In genomic region chr8:111312758-111313162, GRCm38 (mm10) we compare ENCODE assay signal across 10 mouse cellular contexts. TPM values are rescaled to one million over a fixed set of nuclear protein-coding genes. Genes with fewer than 3 reads are reported as not detected.
DNase-seq lines count a peak whose midpoint lies in the region; ATAC-seq and TF ChIP-seq lines count a peak whose summit lies in the region.
"Had no signal": no experiment of that assay in that cellular context is flagged by ENCODE, and none has a peak within 500 bp of the region (broad histone marks: within the 10 kb centered on the region; RNA-seq: fewer than 3 reads in every experiment).

No protein-coding gene starts in this region.

- DNase-seq in lung, embryonic 14.5 days = peak; percentile 11
- DNase-seq in lung, adult 2 months = no peak
- DNase-seq in R1 (ENCODE audit: low read depth, low spot score) = peak; percentile 68
- DNase-seq in splenic B cell, adult 2 months (ENCODE audit: low read depth, low spot score) = peak; percentile 24
- DNase-seq: thymus, adult 18-20 months had no signal

- no peak overlapping the region for H3K4me3 ChIP-seq in lung, embryonic 14.5 days (ENCODE audit: low read depth, low read length)
- H3K4me3 ChIP-seq in lung, adult 2 months (replicated peaks; ENCODE audit: extremely low read depth, low read depth, low read length) = no peak overlapping the region
- H3K4me3 ChIP-seq in forebrain, embryonic 12.5 days (replicated peaks) = no peak overlapping the region
- H3K4me3 ChIP-seq: heart, embryonic 15.5 days; megakaryocyte, embryonic 14.5 days had no signal

- H3K27me3 ChIP-seq in lung, embryonic 14.5 days (ENCODE audit: insufficient read depth, low read length) = no peaks in the 10 kb centered on the region
- no peaks in the 10 kb centered on the region for H3K27me3 ChIP-seq in splenic B cell, adult 2 months (ENCODE audit: control insufficient read depth, insufficient read depth, low read length, poor library complexity, severe bottlenecking)
- H3K27me3 ChIP-seq in forebrain, embryonic 12.5 days = no peaks in the 10 kb centered on the region
- H3K27me3 ChIP-seq: heart, embryonic 15.5 days; megakaryocyte, embryonic 14.5 days had no signal

- no peak overlapping the region for H3K27ac ChIP-seq in lung, embryonic 14.5 days (ENCODE audit: low read depth)
- no peak overlapping the region for H3K27ac ChIP-seq in forebrain, embryonic 12.5 days
- H3K27ac ChIP-seq: heart, embryonic 15.5 days had no signal

- no peak for TF ChIP-seq POLR2A in lung, adult 2 months (IDR thresholded peaks at IDR 0.05; ENCODE audit: borderline replicate concordance, extremely low read depth, low read depth, low read length)

- no peaks in the 10 kb centered on the region for H3K9me3 ChIP-seq in lung, embryonic 14.5 days (ENCODE audit: low read depth, low read length)
- no peaks in the 10 kb centered on the region for H3K9me3 ChIP-seq in forebrain, embryonic 12.5 days
- H3K9me3 ChIP-seq: heart, embryonic 15.5 days; megakaryocyte, embryonic 14.5 days had no signal

- WGBS in lung, embryonic 14.5 days = 74% methylated on average over 3 of the region's 3 CpGs
- WGBS in lung, adult 2 months = 66% methylated on average over 3 of the region's 3 CpGs
- WGBS in forebrain, embryonic 12.5 days = 78% methylated on average over 3 of the region's 3 CpGs

- ATAC-seq in lung, embryonic 14.5 days (ENCODE audit: insufficient read depth) = no peak
- peak; percentile 76 for ATAC-seq in granulocyte monocyte progenitor cell, adult 5-6 weeks (replicated peaks; ENCODE audit: poor library complexity, severe bottlenecking)
- no peak for ATAC-seq in monocyte, adult 5-6 weeks (replicated peaks; ENCODE audit: insufficient number of reproducible peaks, low FRiP score, low TSS enrichment, poor library complexity, severe bottlenecking)
- ATAC-seq in forebrain, embryonic 12.5 days (ENCODE audit: low FRiP score) = no peak

- no peaks in the 10 kb centered on the region for H3K4me1 ChIP-seq in lung, embryonic 14.5 days (ENCODE audit: insufficient read depth)
- H3K4me1 ChIP-seq in lung, adult 2 months (ENCODE audit: control insufficient read depth, insufficient read depth, low read length) = no peaks in the 10 kb centered on the region
- H3K4me1 ChIP-seq in forebrain, embryonic 12.5 days = no peaks in the 10 kb centered on the region
- H3K4me1 ChIP-seq: heart, embryonic 15.5 days had no signal

- H3K9ac ChIP-seq in lung, embryonic 14.5 days = no peak overlapping the region
- H3K9ac ChIP-seq in forebrain, embryonic 12.5 days = no peak overlapping the region
- H3K9ac ChIP-seq: heart, embryonic 15.5 days had no signal

- TF ChIP-seq CTCF in lung, embryonic 14.5 days (IDR thresholded peaks at IDR 0.05; ENCODE audit: low read depth) = peak; percentile 32; the same call in 1 of the 2 replicates
- no peak for TF ChIP-seq CTCF in lung, adult 2 months (IDR thresholded peaks at IDR 0.05; ENCODE audit: insufficient read depth, low read length)

- H3K36me3 ChIP-seq in lung, embryonic 14.5 days (ENCODE audit: insufficient read depth) = no peaks in the 10 kb centered on the region
- no peaks in the 10 kb centered on the region for H3K36me3 ChIP-seq in splenic B cell, adult 2 months (ENCODE audit: control insufficient read depth, insufficient read depth, low read length, poor library complexity, severe bottlenecking)
- no peaks in the 10 kb centered on the region for H3K36me3 ChIP-seq in forebrain, embryonic 12.5 days (replicated peaks)
- H3K36me3 ChIP-seq: heart, embryonic 15.5 days had no signal

- no peak overlapping the region for H3K4me2 ChIP-seq in lung, embryonic 14.5 days
- H3K4me2 ChIP-seq in forebrain, embryonic 12.5 days = no peak overlapping the region
- H3K4me2 ChIP-seq: heart, embryonic 15.5 days had no signal

RNA-seq across cellular contexts. Expression of gene Rfwd3, which starts 12.7 kb away (rescaled TPM):
- polyA plus RNA-seq in lung, embryonic 14.5 days (2014; fragmentation: Nextera tagmentation; extraction: Ambion mirVana) = 76.7 and 82.6 TPM in 2 replicates
- polyA plus RNA-seq in lung, adult 2 months (2012; rRNA removed) = 8.0 and 10.8 TPM in 2 replicates
- 73.8 and 74.6 TPM in 2 replicates for total RNA-seq in granulocyte monocyte progenitor cell, adult 5-6 weeks (2014; fragmentation: Nextera tagmentation)
- 72.6 and 77.3 TPM in 2 replicates for total RNA-seq in granulocyte monocyte progenitor cell, adult 5-6 weeks (2017)
- 29.3 to 34.8 TPM (median 33.1 TPM) in 3 replicates for total RNA-seq in monocyte, adult 5-6 weeks (2017)
- polyA plus RNA-seq in forebrain, embryonic 12.5 days (2016; fragmentation: Nextera tagmentation; extraction: Ambion mirVana) = 76.5 and 78.3 TPM in 2 replicates

RNA-seq across cellular contexts. Expression of gene Mlkl, which starts 25.2 kb away (rescaled TPM):
- 3.2 and 3.6 TPM in 2 replicates for polyA plus RNA-seq in lung, embryonic 14.5 days (2014; fragmentation: Nextera tagmentation; extraction: Ambion mirVana)
- polyA plus RNA-seq in lung, adult 2 months (2012; rRNA removed) = 1.7 and 2.5 TPM in 2 replicates
- total RNA-seq in granulocyte monocyte progenitor cell, adult 5-6 weeks (2014; fragmentation: Nextera tagmentation) = 69.6 and 84.6 TPM in 2 replicates
- 79.5 and 106 TPM in 2 replicates for total RNA-seq in granulocyte monocyte progenitor cell, adult 5-6 weeks (2017)
- total RNA-seq in monocyte, adult 5-6 weeks (2017) = 10.0 to 12.0 TPM (median 11.4 TPM) in 3 replicates
- polyA plus RNA-seq in forebrain, embryonic 12.5 days (2016; fragmentation: Nextera tagmentation; extraction: Ambion mirVana) = 0.45 TPM in 1 of 2 replicates, not detected in the other

RNA-seq across cellular contexts. Expression of gene Glg1, which starts 53.7 kb away (rescaled TPM):
- polyA plus RNA-seq in lung, embryonic 14.5 days (2014; fragmentation: Nextera tagmentation; extraction: Ambion mirVana) = 97.0 and 99.2 TPM in 2 replicates
- polyA plus RNA-seq in lung, adult 2 months (2012; rRNA removed) = 38.8 and 44.7 TPM in 2 replicates
- total RNA-seq in granulocyte monocyte progenitor cell, adult 5-6 weeks (2014; fragmentation: Nextera tagmentation) = 27.0 and 30.8 TPM in 2 replicates
- total RNA-seq in granulocyte monocyte progenitor cell, adult 5-6 weeks (2017) = 42.0 and 45.4 TPM in 2 replicates
- 38.0 to 80.4 TPM (median 38.5 TPM) in 3 replicates for total RNA-seq in monocyte, adult 5-6 weeks (2017)
- polyA plus RNA-seq in forebrain, embryonic 12.5 days (2016; fragmentation: Nextera tagmentation; extraction: Ambion mirVana) = 83.6 and 89.6 TPM in 2 replicates
